Mouse (Mus musculus) midbrain, embryonic 15.5 days (tissue): ENCODE measurements at regions not wholly inside any gene's neighbourhood (a gene's known extent, or its start where the extent isn't known, plus 50 kb on each side); places are given as distances from the start of the nearest gene placed in this dataset.
A peak's percentile ranks its signal among the peaks of the same experiment; 100 is the strongest.

ENCODE experiments used
- ATAC-seq: fragments of 200-750 bp; cut with Nextera tagmentation; replicated peaks from 2 replicates; pipeline ENCODE4 v1.8.0; 2017; ENCODE audit warnings: moderate TSS enrichment
- H3K27ac ChIP-seq: fragments of 300-500 bp; sonication (generic); 2 replicates; pipeline ENCODE4 v1.5.1; 2015; ENCODE audit warnings: mild to moderate bottlenecking, inconsistent platforms
- H3K27me3 ChIP-seq: fragments of 300-500 bp; sonication (generic); replicated peaks from 2 replicates; pipeline ENCODE4 v1.6.1; 2015; ENCODE audit warnings: inconsistent platforms
- H3K36me3 ChIP-seq: fragments of 300-500 bp; sonication (generic); replicated peaks from 2 replicates; pipeline ENCODE4 v1.6.1; 2015; ENCODE audit warnings: inconsistent platforms
- H3K4me1 ChIP-seq: fragments of 300-500 bp; sonication (generic); 2 replicates; pipeline ENCODE4 v1.6.1; 2015; ENCODE audit warnings: inconsistent platforms
- H3K4me2 ChIP-seq: fragments of 300-500 bp; sonication (generic); 2 replicates; pipeline ENCODE4 v1.6.1; 2015; ENCODE audit warnings: inconsistent platforms, mild to moderate bottlenecking, moderate library complexity
- H3K4me3 ChIP-seq: fragments of 300-500 bp; sonication (generic); 2 replicates; pipeline ENCODE4 v1.5.1; 2015; ENCODE audit warnings: mild to moderate bottlenecking, inconsistent platforms
- H3K9ac ChIP-seq: fragments of 300-500 bp; sonication (generic); 2 replicates; pipeline ENCODE4 v1.6.1; 2015; ENCODE audit warnings: mild to moderate bottlenecking, inconsistent platforms
- H3K9me3 ChIP-seq: fragments of 300-500 bp; sonication (generic); 2 replicates; pipeline ENCODE4 v1.6.1; 2016; ENCODE audit warnings: inconsistent platforms
- WGBS: fragments of 180-500 bp; shearing (Covaris S2); methylation state at CpG from one replicate; pipeline ENCODE4 v1.1.7; 2015; ENCODE audit warnings: mixed read lengths; 5-methylcytosine and 5-hydroxymethylcytosine counted together

- Histone ChIP-seq H3K4me2 (no peak overlapping the region), H3K4me3 (no peak overlapping the region), H3K4me1 (no peaks in the 10 kb centered on the region), H3K9me3 (no peaks in the 10 kb centered on the region), H3K27me3 (no peaks in the 10 kb centered on the region), H3K27ac (no peak overlapping the region), H3K36me3 (no peaks in the 10 kb centered on the region), H3K9ac (no peak overlapping the region)
- no peak for ATAC-seq
- WGBS = 57% methylated on average over 20 of the region's 20 CpGs
Measured at GRCm38 (mm10) chr4:55749949-55750600, 217.8 kb upstream of the Klf4 start.

GRCm38 (mm10) chr4:55741355-55741754 lies 209.1 kb upstream of the Klf4 start:
- ATAC-seq = no peak
- Histone ChIP-seq H3K9ac (no peak overlapping the region), H3K36me3 (no peaks in the 10 kb centered on the region), H3K4me3 (no peak overlapping the region), H3K27ac (no peak overlapping the region), H3K4me1 (no peaks in the 10 kb centered on the region), H3K4me2 (no peak overlapping the region), H3K27me3 (no peaks in the 10 kb centered on the region), H3K9me3 (no peaks in the 10 kb centered on the region)
- 93% methylated on average over 8 of the region's 8 CpGs for WGBS

GRCm38 (mm10) chr4:55740062-55740461 lies 207.8 kb upstream of the Klf4 start:
- Histone ChIP-seq H3K4me3 (no peak overlapping the region), H3K9me3 (no peaks in the 10 kb centered on the region), H3K36me3 (no peaks in the 10 kb centered on the region), H3K9ac (no peak overlapping the region), H3K4me1 (no peaks in the 10 kb centered on the region), H3K27me3 (no peaks in the 10 kb centered on the region), H3K27ac (no peak overlapping the region), H3K4me2 (no peak overlapping the region)
- 83% methylated on average over 15 of the region's 15 CpGs for WGBS
- no peak for ATAC-seq

GRCm38 (mm10) chr4:55738714-55739113 lies 206.4 kb upstream of the Klf4 start:
- H3K9me3 ChIP-seq = no peaks in the 10 kb centered on the region
- 94% methylated on average over 1 of the region's 1 CpGs for WGBS
- no peak overlapping the region for H3K27ac ChIP-seq
- H3K27me3 ChIP-seq = no peaks in the 10 kb centered on the region
- H3K9ac ChIP-seq = no peak overlapping the region
- no peak overlapping the region for H3K4me2 ChIP-seq
- H3K36me3 ChIP-seq = no peaks in the 10 kb centered on the region
- H3K4me3 ChIP-seq = no peak overlapping the region
- no peak for ATAC-seq
- no peaks in the 10 kb centered on the region for H3K4me1 ChIP-seq

- no peak overlapping the region for H3K27ac ChIP-seq
- H3K4me3 ChIP-seq = no peak overlapping the region
- WGBS = 61% methylated on average over 3 of the region's 3 CpGs
- H3K4me1 ChIP-seq = no peaks in the 10 kb centered on the region
- ATAC-seq = no peak
- H3K9me3 ChIP-seq = no peaks in the 10 kb centered on the region
- no peaks in the 10 kb centered on the region for H3K36me3 ChIP-seq
- no peaks in the 10 kb centered on the region for H3K27me3 ChIP-seq
- no peak overlapping the region for H3K4me2 ChIP-seq
- H3K9ac ChIP-seq = no peak overlapping the region
Measured at GRCm38 (mm10) chr4:55735453-55735852, 203.2 kb upstream of the Klf4 start.

GRCm38 (mm10) chr4:55734331-55734730 lies 202.1 kb upstream of the Klf4 start:
- WGBS = 81% methylated on average over 1 of the region's 1 CpGs
- no peak for ATAC-seq
- H3K4me1 ChIP-seq = no peaks in the 10 kb centered on the region
- H3K36me3 ChIP-seq = no peaks in the 10 kb centered on the region
- no peak overlapping the region for H3K9ac ChIP-seq
- H3K4me2 ChIP-seq = no peak overlapping the region
- H3K9me3 ChIP-seq = no peaks in the 10 kb centered on the region
- no peak overlapping the region for H3K4me3 ChIP-seq
- no peaks in the 10 kb centered on the region for H3K27me3 ChIP-seq
- H3K27ac ChIP-seq = no peak overlapping the region

- WGBS = 76% methylated on average over 4 of the region's 4 CpGs
- Histone ChIP-seq H3K4me2 (no peak overlapping the region), H3K27me3 (no peaks in the 10 kb centered on the region), H3K27ac (no peak overlapping the region), H3K9ac (no peak overlapping the region), H3K4me3 (no peak overlapping the region), H3K36me3 (no peaks in the 10 kb centered on the region), H3K4me1 (no peaks in the 10 kb centered on the region), H3K9me3 (no peaks in the 10 kb centered on the region)
- ATAC-seq = no peak
Measured at GRCm38 (mm10) chr4:55733223-55733622, 201.0 kb upstream of the Klf4 start.

- ATAC-seq = no peak
- WGBS = 63% methylated on average over 4 of the region's 4 CpGs
- no peaks in the 10 kb centered on the region for H3K36me3 ChIP-seq
- no peak overlapping the region for H3K27ac ChIP-seq
- H3K4me1 ChIP-seq = no peaks in the 10 kb centered on the region
- no peaks in the 10 kb centered on the region for H3K9me3 ChIP-seq
- H3K9ac ChIP-seq = no peak overlapping the region
- H3K27me3 ChIP-seq = no peaks in the 10 kb centered on the region
- H3K4me2 ChIP-seq = no peak overlapping the region
- H3K4me3 ChIP-seq = no peak overlapping the region
Measured at GRCm38 (mm10) chr4:55732006-55732405, 199.7 kb upstream of the Klf4 start.

- H3K4me1 ChIP-seq = no peaks in the 10 kb centered on the region
- H3K9ac ChIP-seq = no peak overlapping the region
- H3K4me2 ChIP-seq = no peak overlapping the region
- no peaks in the 10 kb centered on the region for H3K36me3 ChIP-seq
- no peaks in the 10 kb centered on the region for H3K9me3 ChIP-seq
- H3K27me3 ChIP-seq = no peaks in the 10 kb centered on the region
- H3K27ac ChIP-seq = no peak overlapping the region
- no peak for ATAC-seq
- no peak overlapping the region for H3K4me3 ChIP-seq
- 80% methylated on average over 4 of the region's 4 CpGs for WGBS
Measured at GRCm38 (mm10) chr4:55730266-55730665, 198.0 kb upstream of the Klf4 start.

GRCm38 (mm10) chr4:55727178-55727577 lies 194.9 kb upstream of the Klf4 start:
- no peak for ATAC-seq
- H3K9ac ChIP-seq = no peak overlapping the region
- 91% methylated on average over 2 of the region's 2 CpGs for whole genome bisulfite sequencing

GRCm38 (mm10) chr4:55726081-55726480 lies 193.8 kb upstream of the Klf4 start:
- H3K9ac ChIP-seq = no peak overlapping the region
- no peak for ATAC-seq
- 81% methylated on average over 19 of the region's 19 CpGs for WGBS
- no peak overlapping the region for H3K4me3 ChIP-seq
- no peak overlapping the region for H3K27ac ChIP-seq
- H3K4me1 ChIP-seq = peaks cover 3% of the 10 kb centered on the region; the same call in 1 of the 2 replicates
- H3K4me2 ChIP-seq = no peak overlapping the region
- H3K27me3 ChIP-seq = no peaks in the 10 kb centered on the region
- H3K36me3 ChIP-seq = no peaks in the 10 kb centered on the region
- H3K9me3 ChIP-seq = no peaks in the 10 kb centered on the region

More at GRCm38 (mm10) chr4:55727178-55727577, 194.9 kb upstream of the Klf4 start:
- Histone ChIP-seq H3K4me1 (peaks cover 3% of the 10 kb centered on the region; the same call in 1 of the 2 replicates), H3K36me3 (no peaks in the 10 kb centered on the region), H3K9me3 (no peaks in the 10 kb centered on the region), H3K27me3 (no peaks in the 10 kb centered on the region), H3K4me3 (no peak overlapping the region), H3K4me2 (no peak overlapping the region), H3K27ac (no peak overlapping the region)

- 90% methylated on average over 1 of the region's 1 CpGs for WGBS
- H3K4me2 ChIP-seq = no peak overlapping the region
- no peak for ATAC-seq
- no peak overlapping the region for H3K9ac ChIP-seq
- no peak overlapping the region for H3K27ac ChIP-seq
- peaks cover 3% of the 10 kb centered on the region; the same call in 1 of the 2 replicates for H3K4me1 ChIP-seq
- H3K9me3 ChIP-seq = no peaks in the 10 kb centered on the region
- H3K27me3 ChIP-seq = no peaks in the 10 kb centered on the region
- H3K4me3 ChIP-seq = no peak overlapping the region
- no peaks in the 10 kb centered on the region for H3K36me3 ChIP-seq
Measured at GRCm38 (mm10) chr4:55724286-55724685, 192.0 kb upstream of the Klf4 start.

GRCm38 (mm10) chr4:55723124-55723523 lies 190.9 kb upstream of the Klf4 start:
- Histone ChIP-seq H3K9ac (no peak overlapping the region), H3K9me3 (no peaks in the 10 kb centered on the region), H3K4me1 (peaks cover 3% of the 10 kb centered on the region; the same call in 1 of the 2 replicates), H3K4me2 (no peak overlapping the region), H3K4me3 (no peak overlapping the region), H3K27me3 (no peaks in the 10 kb centered on the region), H3K27ac (no peak overlapping the region), H3K36me3 (no peaks in the 10 kb centered on the region)
- peak; percentile 54; the same call in 1 of the 2 replicates for ATAC-seq
- WGBS = 64% methylated on average over 1 of the region's 1 CpGs
